Mouse (Mus musculus): ENCODE data around the gene Pde10a. TPM values are rescaled to one million over a fixed set of nuclear protein-coding genes. Genes with fewer than 3 reads are reported as not detected.

The Pde10a gene
- total and polyA plus RNA-seq, 3 experiments, result 0.04 to 0.41 (median 0.21) TPM

DNA sequence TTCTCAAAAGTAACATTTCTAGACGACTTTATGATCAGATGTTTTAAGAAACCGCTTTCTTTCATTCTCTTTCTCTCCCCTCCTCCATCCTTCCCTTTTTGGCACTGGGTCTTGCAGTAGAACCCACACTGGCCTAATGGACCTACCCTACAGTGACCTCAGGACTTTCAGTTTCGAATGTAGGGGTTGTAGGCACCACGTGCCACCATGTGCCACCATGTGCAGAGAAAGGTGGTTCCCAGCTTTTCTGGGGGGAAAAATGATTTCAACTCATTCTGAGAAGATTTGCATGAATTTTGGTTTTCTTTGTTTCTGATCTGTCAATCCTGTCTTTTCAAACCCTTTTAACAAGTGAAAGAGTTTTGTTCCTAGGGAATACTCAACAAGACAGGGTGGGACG, 363.5 kb downstream of the Pde10a start:
- Histone ChIP-seq H3K4me3 (replicated peaks in 1 of 3; ENCODE audit: low read depth in 2 of 3, low read length in 2 of 3, poor library complexity in 1 of 3) (no peak overlapping the region), H3K79me2 (replicated peaks; ENCODE audit: control insufficient read depth, extremely low read depth, insufficient read depth, poor library complexity, severe bottlenecking) (no peaks in the 10 kb centered on the region), H3K27ac (ENCODE audit: insufficient read depth, low read depth) (no peak overlapping the region), H3K4me2 (ENCODE audit: insufficient read depth, low read depth, poor library complexity, severe bottlenecking) (no peak overlapping the region), H3K36me3 (replicated peaks in 1 of 2; ENCODE audit: control insufficient read depth in 1 of 2, insufficient read depth in 1 of 2, low read length in 1 of 2) (no peaks in the 10 kb centered on the region), H3K9ac (ENCODE audit: insufficient read depth, low read depth) (no peak overlapping the region), H3K9me3 (replicated peaks; ENCODE audit: low read length) (no peaks in the 10 kb centered on the region), H3K27me3 (replicated peaks) (no peaks in the 10 kb centered on the region), H3K4me1 (ENCODE audit: control insufficient read depth in 1 of 2, insufficient read depth in 2 of 2) (peaks cover 4 to 13% of the 10 kb centered on the region in 2 experiments; a peak in 3 of 4 replicates)
- dilution Hi-C loops (cut with MboI; ENCODE audit: extremely low pct_ligation_motif_present, extremely low pct_unique_long_range_greater_than_20kb, low sequenced_read_pairs) (no loop called here), in situ Hi-C loops (cut with MboI; ENCODE audit: low pct_ligation_motif_present, low pct_unique_long_range_greater_than_20kb, low sequenced_read_pairs) (no loop called here)
- TF ChIP-seq BHLHE40 (IDR thresholded peaks at IDR 0.05; ENCODE audit: low read depth, low read length), result peak; percentile 92
- peak; percentile 63; the same call in 1 of the 2 replicates for TF ChIP-seq ETS1 (conservative IDR thresholded peaks at IDR 0.05; ENCODE audit: low read depth, low read length)
- TF ChIP-seq MYC (IDR thresholded peaks at IDR 0.05; ENCODE audit: low read depth, low read length), result 0 out of 2 replicates have a peak, but pooled peaks have one; percentile 43
- peak; percentile 58; the same call in 1 of the 2 replicates for TF ChIP-seq IRF4 (IDR thresholded peaks at IDR 0.05; ENCODE audit: low read depth, low read length)
- peak; percentile 83 for TF ChIP-seq MAX (IDR thresholded peaks at IDR 0.05; ENCODE audit: low read length)
- no peak for TF ChIP-seq MAZ (IDR thresholded peaks at IDR 0.05; ENCODE audit: low read depth, low read length)
- TF ChIP-seq NELFE (IDR thresholded peaks at IDR 0.05; ENCODE audit: low read depth, low read length), result no peak
- peak; percentile 40 for DNase-seq (ENCODE audit: extremely low read depth)

DNA sequence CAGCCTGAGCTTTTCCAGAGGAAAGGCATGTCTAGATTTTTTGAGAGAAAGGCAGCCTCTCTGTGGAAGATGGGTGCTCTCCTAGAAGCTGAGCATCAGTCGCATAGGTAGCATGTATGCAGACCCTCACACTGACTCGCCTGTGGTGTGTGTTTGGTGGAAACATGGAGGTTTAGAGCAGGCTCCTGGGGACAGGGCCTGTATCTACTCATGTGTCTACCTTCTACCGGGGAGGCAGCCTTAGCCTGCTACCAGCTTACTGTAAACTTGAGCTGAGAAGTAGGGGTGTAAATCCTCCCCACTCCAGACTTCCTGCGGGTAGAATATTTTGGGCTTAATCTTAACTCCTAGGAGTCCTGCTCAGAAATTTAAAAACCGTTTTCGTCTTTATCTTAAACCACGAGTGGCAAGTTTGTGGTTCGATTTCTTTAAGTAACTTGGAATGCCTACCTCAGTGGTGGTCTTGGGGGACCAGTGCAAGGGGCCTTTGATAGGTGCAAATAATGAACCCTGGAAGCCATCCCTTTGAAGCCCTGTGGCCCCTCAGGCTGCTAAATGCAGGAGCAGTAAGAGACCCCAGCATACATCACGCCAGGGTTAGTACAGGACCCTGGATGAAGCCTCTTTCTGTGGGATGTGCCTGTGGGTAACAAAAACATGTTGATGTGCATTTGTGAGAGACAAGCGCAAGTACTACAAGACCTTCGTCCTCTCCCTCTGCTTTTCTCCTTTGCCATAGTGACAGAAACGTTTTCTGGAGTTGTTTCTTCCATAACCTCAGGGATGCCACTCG, 367.2 kb downstream of the Pde10a start:
- Histone ChIP-seq H3K9ac (ENCODE audit: insufficient read depth, low read depth) (no peak overlapping the region), H3K4me1 (ENCODE audit: control insufficient read depth in 1 of 2, insufficient read depth in 2 of 2) (peaks cover 3 to 13% of the 10 kb centered on the region in 2 experiments; a peak in 3 of 4 replicates)

More for the DNA sequence above, 367.2 kb downstream of the Pde10a start:
- Histone ChIP-seq H3K27ac (ENCODE audit: insufficient read depth, low read depth) (no peak overlapping the region), H3K4me3 (replicated peaks in 1 of 3; ENCODE audit: low read depth in 2 of 3, low read length in 2 of 3, poor library complexity in 1 of 3) (no peak overlapping the region), H3K9me3 (replicated peaks; ENCODE audit: low read length) (no peaks in the 10 kb centered on the region), H3K4me2 (ENCODE audit: insufficient read depth, low read depth, poor library complexity, severe bottlenecking) (no peak overlapping the region), H3K79me2 (replicated peaks; ENCODE audit: control insufficient read depth, extremely low read depth, insufficient read depth, poor library complexity, severe bottlenecking) (no peaks in the 10 kb centered on the region), H3K27me3 (replicated peaks) (no peaks in the 10 kb centered on the region), H3K36me3 (replicated peaks in 1 of 2; ENCODE audit: control insufficient read depth in 1 of 2, insufficient read depth in 1 of 2, low read length in 1 of 2) (no peaks in the 10 kb centered on the region)
- in situ Hi-C loops (cut with MboI; ENCODE audit: low pct_ligation_motif_present, low pct_unique_long_range_greater_than_20kb, low sequenced_read_pairs) (no loop called here), dilution Hi-C loops (cut with MboI; ENCODE audit: extremely low pct_ligation_motif_present, extremely low pct_unique_long_range_greater_than_20kb, low sequenced_read_pairs) (no loop called here)
- no peak for DNase-seq (ENCODE audit: extremely low read depth)
- no peak for TF ChIP-seq MAFK (IDR thresholded peaks at IDR 0.05; ENCODE audit: insufficient replicate concordance, low read length)
- TF ChIP-seq ZKSCAN1 (IDR thresholded peaks at IDR 0.05; ENCODE audit: borderline replicate concordance, low read depth, low read length), result no peak
- TF ChIP-seq PAX5 (IDR thresholded peaks at IDR 0.05; ENCODE audit: low read length), result no peak
- TF ChIP-seq CHD2 (IDR thresholded peaks at IDR 0.05; ENCODE audit: low read length), result no peak
- TF ChIP-seq USF2 (conservative IDR thresholded peaks at IDR 0.05; ENCODE audit: low read depth, low read length), result no peak
- TF ChIP-seq CTCF (conservative IDR thresholded peaks at IDR 0.05 in 1 of 2, IDR thresholded peaks at IDR 0.05 in 1 of 2; ENCODE audit: low read depth in 2 of 2, low read length in 2 of 2), result no peak
- TF ChIP-seq JUND (conservative IDR thresholded peaks at IDR 0.05; ENCODE audit: low read depth, low read length), result no peak
- TF ChIP-seq USF1 (IDR thresholded peaks at IDR 0.05; ENCODE audit: low read depth, low read length), result no peak
- no peak for TF ChIP-seq MXI1 (IDR thresholded peaks at IDR 0.05; ENCODE audit: low read depth, low read length)
- TF ChIP-seq ETS1 (conservative IDR thresholded peaks at IDR 0.05; ENCODE audit: low read depth, low read length), result no peak
- TF ChIP-seq ZMIZ1 (IDR thresholded peaks at IDR 0.05; ENCODE audit: low read depth, low read length), result no peak
- no peak for TF ChIP-seq SIN3A (IDR thresholded peaks at IDR 0.05; ENCODE audit: low read length)
- TF ChIP-seq ZC3H11A (IDR thresholded peaks at IDR 0.05; ENCODE audit: low read depth, low read length), result no peak
- TF ChIP-seq SMC3 (IDR thresholded peaks at IDR 0.05; ENCODE audit: low read depth, low read length), result no peak

All from CH12.LX (cell line).